Mouse (Mus musculus) layer of hippocampus, adult 18-20 months (tissue): ENCODE measurements around the gene Ube2s. TPM values are rescaled to one million over a fixed set of nuclear protein-coding genes. Genes with fewer than 3 reads are reported as not detected.
A peak's percentile ranks its signal among the peaks of the same experiment; 100 is the strongest.
"Not testable (repeated sequence)": the region's sequence is repeated elsewhere in the genome, so short reads cannot be mapped to it uniquely, and the experiment has no call there.

Source experiments
- DNase-seq, 2 experiments: peaks; one replicate each; pipeline ENCODE4 v3.0.0; 2022; ENCODE audit warnings: low spot score in 2 of 2
- long read RNA-seq: library from polyadenylated mRNA; stranded (forward); transcript quantifications from one replicate; pipeline ENCODE4 v2.0.0, GENCODE M21; 2021
- total RNA-seq, 2 experiments: library from RNA; stranded (reverse); gene quantifications; 2 replicates each; pipeline ENCODE4 v1.2.3; 2021

Ube2s gene
- 100 to 1,000 TPM; 102 to 121 TPM for total RNA-seq
- long read RNA-seq, full-length matches to known transcripts = 41 of 41 reads
- long read RNA-seq, partial matches to known transcripts = 0 of 41 reads
- long read RNA-seq, other reads (novel, unspliced or antisense) = 0 of 41 reads

DNA sequence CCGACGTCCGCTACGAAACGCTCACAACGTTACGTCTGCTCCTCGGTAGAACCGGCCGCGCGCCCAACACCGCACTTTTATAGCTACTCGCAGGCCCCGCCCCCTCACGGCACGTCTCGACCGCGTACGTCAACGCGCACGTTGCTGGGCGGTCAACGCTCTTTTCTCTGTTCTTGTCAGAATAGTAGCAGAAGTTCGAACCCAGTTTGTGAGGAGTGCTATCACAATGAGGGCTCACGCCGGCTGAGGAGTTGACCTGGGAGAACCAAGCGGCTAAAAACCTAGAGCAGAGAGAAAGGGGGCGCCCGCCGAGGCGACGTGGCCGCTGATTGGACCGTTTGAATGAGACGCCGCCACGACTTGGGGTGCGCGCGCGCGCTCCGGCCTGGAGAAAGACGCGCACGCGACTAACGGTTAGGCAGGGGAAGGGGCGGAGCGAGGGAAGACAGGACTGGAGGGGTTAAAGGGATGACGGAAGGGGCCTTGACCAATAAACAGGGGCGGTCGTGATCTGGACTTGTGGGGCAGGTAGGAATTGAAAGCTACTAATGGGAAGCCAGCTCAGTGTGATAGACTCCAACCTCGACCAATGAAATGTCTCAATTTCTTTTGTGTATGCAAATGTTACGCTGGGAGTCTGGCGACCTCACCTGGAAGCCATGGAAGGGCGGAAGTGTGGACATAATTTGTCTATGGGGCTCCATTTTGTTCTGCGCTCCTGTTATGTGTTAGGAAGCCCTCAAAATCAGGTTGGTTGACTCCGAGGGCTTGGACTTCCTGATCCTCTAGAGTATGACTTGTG is at the start of gene Ube2s:
Gene Ube2s, minus strand, starts transcription at position 288 of the 802 bp plus-strand sequence.
- peak; percentile 97 to 99 for DNase-seq

DNA sequence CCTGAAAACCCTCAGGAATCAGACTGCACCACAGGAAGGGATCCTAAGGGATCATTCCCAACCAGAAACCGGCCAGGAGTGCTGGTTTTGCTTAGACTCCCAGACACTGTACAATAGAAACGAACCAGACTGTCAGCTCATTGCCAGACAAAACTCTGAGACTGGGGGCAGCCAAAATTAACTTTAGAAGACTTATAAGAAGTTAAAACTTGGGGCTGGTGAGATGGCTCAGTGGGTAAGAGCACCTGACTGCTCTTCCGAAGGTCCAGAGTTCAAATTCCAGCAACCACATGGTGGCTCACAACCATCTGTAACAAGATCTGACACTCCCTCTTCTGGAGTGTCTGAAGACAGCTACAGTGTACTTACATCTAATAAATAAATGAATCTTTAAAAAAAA is 48.5 kb upstream of the Ube2s start:
- not testable (repeated sequence) for DNase-seq

DNA sequence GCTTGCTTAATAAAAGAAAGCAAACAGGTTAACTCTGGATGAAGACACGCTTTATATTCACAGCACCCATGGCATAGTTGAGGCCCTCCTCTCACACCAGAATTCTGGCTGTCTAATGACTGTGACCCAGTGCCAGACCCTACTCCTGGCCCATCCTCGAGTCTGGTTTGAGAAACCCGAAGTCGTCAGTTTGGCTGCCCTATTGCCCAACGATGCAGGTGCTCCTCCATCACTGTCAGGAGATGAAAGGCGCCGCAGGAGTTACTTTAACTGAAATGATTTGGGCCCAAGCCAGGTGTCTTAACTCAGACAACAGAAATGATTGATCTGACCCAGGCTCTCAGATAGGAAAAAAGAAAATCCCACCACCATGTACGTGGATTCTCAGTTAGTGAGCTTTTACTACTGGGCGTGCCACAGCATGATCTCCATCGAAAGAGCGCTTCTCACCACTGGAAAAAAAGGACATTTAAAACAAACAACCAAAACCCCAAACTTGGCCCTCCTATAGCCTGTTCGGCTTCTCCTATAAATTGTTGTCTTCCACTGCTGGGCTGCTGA is 47.1 kb upstream of the Ube2s start:
- no peak for DNase-seq

DNA sequence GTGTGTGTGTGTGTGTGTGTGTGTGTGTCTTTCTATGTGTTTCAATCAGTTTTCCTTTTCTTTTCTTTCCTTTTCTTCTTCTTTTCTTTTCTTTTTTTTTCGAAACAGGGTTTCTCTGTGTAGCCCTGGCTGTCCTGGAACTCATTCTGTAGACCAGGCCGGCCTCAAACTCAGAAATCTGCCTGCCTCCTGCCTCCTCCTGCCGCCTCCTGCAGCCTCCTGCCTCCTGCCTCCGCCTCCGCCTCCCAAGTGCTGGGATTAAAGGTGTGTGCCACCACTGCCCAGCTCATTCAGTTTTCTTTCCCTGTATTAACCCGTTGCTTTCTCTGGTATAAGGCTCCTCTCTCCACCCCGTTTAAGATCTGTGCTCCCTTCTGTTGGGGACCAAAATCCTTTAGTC is 44.9 kb upstream of the Ube2s start:
- no peak for DNase-seq

DNA sequence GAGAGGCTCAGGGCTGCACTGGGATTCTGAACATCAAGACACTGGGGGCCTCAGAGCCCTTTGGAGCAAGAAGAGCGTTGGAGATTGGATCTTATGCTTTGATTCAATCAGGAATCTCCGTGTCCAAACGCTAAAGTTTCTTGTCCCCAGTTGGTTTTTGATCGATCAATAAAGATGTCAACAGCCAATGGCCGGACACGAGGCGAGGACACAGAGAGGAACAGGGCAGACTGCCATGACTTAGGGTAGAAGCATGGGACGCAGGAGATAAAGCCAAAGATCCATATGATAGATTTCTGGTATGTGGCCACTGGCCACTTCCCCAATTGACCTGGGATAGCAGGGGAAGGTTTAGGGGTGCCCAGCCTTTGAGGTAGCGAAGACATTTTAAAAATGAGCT is 44.1 kb upstream of the Ube2s start:
- no peak for DNase-seq

DNA sequence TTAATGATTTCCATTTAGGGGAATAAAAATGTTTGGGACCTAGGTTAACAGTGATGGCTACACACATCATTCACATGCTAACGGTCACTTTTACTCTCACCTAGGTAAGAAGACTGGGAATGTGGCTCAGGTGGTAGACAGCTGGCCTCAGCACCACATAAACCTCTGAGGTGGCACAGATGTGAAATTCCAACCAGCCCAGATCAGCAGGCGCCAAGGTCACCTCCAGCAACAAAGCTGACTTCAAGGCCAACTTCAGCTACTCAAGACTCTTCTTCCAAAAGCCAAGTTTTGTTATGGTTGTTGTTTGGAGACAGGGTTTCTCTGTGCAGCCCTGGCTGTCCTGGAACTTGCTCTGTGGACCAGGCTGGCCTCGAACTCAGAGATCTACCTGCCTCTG is 41.2 kb upstream of the Ube2s start:
- no peak for DNase-seq

DNA sequence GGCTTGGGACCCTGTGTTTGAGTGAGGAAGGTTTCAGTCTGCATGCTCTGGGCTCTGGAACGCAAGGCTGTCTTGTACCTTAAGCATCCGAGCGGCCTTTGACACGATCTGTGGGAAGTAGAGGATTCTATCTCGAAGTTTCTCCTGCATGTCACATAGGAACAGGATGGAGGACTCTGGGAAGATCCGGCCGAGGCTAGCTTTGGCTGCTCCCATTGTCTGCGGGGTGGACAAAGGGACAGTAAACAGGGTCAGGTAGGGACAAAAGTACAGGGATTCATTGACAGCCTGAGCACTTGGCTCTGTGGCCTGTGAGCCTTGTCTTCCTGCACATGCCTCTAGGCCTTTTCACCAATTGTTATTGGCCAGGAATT is 38.9 kb upstream of the Ube2s start:
- DNase-seq = no peak

DNA sequence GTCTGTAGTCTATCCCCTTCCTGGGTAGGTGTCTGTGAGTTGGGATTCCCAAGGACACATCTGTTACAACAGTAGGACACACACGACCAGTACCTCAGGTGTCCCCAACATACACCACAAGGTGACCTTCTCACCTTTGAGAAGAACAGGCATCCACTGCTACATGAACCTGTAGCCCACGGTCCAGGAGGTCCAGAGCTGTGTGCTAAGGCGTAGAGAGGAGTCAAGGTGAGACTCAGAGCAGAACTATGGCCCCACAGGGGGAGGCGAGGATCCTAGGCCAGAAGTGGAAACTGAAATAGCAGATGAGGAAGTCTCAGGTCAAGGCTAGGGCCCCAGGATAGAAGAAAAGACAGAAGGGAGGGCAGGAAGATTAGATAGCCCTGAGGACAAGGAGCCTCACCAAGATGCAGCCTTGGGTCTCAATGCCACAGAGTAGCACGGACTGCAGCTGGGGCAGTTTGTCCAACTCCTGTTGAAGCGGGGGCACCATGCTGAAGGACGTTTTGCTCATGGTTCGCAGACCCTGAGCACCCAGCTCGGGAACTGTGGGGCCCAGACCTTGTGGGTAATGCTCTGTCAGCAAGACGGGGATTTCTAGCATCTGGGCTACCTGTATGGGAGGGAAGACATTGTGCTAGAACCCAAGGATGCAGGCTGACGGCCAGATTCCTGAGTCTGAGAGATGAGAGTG is 38.4 kb upstream of the Ube2s start:
- DNase-seq = no peak

DNA sequence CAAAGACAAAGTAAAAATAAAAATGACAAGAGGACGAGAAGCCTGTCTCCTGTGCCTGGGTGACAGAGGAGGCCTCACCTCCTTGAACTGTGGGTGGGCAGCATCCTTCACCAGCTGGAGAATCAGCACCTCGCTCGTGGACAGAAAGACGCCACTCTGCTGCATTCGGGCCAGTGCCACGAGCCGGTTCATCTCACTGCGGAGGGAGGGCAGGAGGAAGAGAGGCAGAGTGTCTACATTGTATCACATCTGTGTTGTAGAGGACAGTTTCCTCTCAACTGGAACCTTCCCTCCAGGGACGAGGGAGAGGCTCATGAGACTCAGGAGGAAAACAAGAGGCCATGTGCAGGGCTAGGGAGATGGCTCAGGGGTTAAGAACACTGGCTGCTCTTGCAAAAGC is 37.0 kb upstream of the Ube2s start:
- DNase-seq = no peak

DNA sequence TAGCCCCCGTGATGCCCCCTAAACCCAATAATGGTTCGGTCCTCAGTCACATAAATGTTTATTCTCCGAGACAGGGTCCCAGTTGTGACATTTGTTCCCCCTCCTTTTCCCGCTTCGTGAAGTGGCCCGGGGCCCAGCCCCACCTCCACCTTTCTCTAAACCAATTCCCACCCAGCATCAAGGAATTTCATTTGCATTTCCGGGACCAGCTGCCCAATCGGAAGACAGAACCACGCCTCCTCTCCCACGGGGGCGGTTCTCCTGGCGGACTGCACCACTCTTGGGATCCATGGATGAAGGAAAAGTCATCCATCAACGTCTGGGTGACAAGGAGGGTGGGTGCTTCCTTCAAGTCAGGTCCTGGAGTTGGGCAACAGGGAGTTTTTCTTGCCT is 32.5 kb upstream of the Ube2s start:
- peak; percentile 92 to 96 for DNase-seq

DNA sequence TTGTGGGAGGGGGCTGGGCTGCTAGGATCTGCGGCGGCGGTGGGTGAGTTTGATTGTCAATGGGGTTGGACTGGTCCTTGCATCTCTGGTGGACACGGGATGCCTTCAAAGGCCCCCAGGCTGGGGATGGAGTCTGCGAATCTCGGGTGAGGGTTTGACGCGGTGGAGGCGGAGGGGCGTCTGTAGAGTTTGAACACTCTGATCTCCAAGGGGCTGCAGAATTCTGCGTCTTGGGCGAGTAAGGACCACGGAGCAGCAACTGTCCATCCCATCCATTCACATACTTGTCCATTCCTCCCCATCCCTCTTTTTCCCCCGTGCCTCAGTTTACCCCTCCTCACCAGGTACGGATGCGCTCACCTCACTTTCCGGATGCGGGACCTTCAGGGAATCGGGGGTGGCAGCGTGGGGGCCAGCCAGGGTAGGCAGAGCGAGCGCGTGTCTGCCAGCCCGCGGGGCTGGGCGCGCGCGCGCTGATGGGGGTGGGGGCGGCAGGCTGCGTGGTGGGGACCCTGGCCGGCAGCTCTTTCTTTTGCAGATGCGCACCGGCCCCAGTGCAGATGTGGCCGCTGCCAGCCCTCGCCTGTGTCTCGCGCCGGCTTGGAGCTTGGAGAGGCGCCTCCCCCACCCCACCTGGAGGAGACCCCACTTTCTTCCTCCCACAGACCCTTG is 32.0 kb upstream of the Ube2s start, which contains the start of gene Shisa7:
Gene Shisa7, minus strand, starts transcription at position 452 of the 672 bp plus-strand sequence.
- no peak for DNase-seq

DNA sequence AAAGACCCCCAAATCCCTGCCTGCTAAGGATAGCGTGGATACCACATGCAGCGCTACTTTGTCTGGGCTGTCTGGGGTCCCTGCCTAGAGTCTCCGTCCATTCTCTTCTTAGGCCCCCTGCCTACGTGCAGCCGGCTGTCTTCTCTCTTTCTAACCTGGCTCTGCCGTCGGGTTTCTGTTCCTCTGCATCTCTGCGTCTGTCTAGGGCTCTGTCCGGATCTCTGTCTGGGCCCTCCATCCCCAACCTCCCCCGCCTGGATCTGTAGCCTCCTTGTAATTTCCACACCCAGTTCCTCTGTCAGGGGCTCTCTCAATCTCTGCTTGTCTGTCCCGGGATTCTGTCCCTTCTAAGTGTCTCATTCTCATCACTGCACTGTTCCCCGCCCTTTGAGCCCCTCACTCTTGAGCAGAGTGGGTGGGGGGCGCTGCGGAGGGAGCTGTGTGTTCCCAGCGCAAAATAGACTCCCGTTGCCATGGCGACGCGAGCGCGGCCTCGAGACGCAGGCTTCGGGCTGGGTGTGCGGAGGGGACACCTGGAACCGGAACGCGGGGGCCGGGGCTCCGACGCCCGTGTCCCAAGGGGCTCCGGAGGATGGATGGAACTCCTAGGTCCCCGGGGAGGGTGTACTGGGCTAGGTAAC is 31.3 kb upstream of the Ube2s start:
- peak; percentile 82 to 90 for DNase-seq

DNA sequence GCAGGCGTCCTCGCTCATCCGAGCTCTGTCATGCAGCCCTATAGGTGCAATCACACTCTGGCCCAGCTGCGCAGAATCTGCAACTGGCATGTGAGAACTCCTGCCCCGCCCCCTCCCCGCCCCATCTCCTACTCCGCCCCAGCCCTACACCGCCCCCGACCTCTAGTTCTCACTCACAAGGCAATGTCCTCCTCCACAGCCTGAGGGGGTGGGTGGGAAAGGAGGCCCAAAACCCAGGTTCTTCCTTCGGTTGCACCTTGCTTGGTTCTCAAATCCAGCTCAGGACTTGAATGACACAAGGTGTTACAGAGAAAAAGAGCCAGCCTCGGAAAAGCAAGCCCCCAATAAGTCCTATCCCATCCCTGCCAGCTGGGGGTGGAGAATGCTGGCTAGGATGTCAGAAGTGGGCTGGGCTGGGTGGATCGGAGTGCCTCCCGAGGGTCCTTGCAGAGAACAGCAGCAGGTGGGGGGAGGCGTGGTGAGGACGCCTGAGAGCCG is 30.3 kb upstream of the Ube2s start:
- peak; percentile 54 to 68 for DNase-seq

DNA sequence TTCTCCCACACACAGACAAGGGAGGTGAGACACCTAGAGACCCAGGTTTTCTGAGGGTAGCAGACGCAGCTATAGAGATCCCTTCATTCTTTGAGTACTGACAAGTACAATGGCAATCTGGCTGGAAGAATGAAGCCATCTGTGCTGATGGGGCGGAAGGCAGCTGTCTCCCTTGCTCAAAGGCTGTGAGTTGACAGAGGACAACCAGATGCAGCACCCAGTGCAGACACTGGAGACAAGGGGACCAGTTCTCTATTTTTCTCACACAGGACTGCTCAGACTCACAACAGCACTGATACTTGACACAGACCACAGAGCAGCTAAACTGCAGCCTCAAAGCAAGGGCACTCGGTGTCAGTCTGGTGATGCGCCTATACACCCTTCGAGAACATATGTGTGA is 29.7 kb upstream of the Ube2s start:
- peak; percentile 68 to 81 for DNase-seq

DNA sequence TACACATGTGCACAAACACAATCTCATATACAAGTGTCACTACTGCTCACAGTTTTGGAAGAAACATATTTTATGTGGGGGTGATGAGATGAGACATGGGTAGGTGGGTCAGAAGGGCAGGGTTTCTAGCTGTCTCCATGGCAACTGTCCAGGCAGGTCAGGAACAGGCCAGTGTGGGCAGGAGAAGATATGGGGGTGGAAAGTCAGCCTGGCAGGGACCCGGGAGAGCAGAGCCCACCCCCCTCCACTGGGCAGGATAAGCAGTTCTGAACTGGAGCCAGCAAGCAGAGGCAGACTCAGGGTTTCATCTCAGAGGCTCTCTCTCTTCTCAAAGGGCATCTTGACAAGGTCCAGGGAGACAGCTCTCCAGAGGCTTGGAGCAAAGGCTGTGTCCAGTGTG is 25.2 kb upstream of the Ube2s start:
- DNase-seq = no peak

DNA sequence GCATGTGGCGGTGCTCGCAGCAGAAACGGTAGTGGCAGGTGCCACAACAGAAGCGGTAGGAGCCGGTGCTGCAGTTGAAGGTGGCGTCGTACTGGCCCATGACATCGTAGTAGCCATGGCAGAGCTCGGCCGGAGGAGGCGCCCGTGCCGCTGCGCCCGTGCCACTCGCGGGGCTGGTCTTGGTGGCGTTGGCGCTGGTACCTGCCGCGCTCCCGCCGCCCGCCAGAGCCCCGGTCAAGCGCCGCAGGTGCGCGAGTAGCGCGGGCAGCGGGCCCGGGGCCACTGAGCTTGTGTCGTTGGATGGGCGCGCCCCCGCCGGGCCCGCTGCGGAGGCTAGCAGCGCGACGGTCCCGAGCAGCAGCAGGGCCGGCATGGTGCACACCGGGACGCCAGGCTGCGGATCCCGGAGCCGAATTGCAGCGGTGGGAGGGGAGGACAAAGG is 24.0 kb upstream of the Ube2s start:
- peak in 1 of 2 experiments; percentile 54 for DNase-seq

DNA sequence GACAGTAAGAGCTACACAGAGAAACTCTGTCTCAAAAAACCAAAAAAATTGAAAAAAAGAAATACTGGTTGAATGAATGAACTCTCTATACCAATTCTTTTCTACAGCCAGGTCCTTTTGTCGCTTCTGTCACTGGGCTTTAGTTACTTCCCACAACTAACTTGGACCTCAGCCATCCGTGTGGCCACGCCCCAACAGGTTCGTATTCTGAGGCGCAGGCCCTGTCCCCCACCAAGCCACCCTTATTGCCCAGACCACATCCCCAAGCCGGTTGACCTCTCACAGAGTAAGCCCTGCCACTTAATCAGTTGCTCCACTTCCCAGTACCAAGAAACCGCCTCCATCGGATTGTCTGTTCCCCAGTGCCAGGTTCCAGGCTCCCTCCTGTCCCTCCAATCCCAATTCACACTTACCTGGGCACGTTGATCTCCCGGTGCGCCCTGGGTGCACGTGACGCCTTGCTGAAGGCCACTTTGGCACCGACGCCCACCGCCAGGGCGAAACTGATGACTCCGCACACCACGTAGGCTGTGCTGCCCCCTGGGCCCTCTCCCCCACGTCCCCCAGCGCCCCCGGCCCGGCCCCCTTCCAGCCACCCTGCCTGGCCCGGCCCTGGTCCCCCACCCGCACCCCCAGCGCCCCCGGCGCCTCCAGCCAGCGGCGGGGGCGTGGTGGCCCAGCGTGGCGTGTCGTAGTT is 23.4 kb upstream of the Ube2s start:
- no peak for DNase-seq

DNA sequence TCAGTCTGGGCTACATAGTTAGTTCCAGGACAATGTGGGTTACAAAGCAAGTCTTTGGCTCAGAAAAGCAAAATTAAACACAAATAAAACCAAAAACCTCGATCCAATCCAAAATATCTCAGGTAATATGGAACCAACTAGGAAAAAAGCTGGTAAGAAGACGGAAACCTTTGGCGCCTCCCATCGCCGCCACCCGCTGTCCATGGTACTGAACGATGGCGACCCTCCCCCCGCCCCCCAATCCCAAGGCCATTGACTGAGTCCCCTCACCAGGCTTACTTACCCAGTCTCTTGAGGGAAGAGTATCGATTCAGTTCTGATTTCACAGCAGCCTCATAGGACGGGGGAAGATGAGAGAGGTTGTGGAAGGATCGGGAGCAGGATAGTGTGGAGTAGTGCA is 18.1 kb upstream of the Ube2s start:
- DNase-seq = no peak

DNA sequence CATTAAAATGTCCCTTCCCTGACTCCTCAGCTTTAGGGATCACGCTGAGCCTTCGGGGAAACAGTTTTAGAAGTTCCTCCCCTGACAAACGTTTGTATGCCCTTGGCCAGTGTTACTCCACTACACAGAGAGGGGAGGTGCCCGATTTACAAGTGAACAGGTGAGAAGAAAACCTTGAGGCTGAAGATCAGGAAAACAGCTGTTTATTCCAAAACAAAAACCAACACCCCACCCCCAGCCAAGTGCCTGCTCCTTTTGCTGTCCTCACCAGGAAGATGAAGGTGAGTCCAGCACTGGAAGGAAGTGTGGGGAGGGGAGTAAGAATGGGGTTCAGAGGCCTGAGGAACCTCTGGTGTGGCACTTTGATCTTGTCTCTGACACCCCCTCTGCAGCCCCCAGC is 13.0 kb upstream of the Ube2s start:
- no peak for DNase-seq
